Mouse (Mus musculus) erythroid progenitor cell, adult 5-6 weeks (primary cell): ENCODE measurements around the gene Ctdnep1. TPM values are rescaled to one million over a fixed set of nuclear protein-coding genes. Genes with fewer than 3 reads are reported as not detected.
A peak's percentile ranks its signal among the peaks of the same experiment; 100 is the strongest.

Experiments
- ATAC-seq: replicated peaks from 2 replicates; pipeline ENCODE4 v1.8.0; 2016; ENCODE audit warnings: moderate number of reproducible peaks, mild to moderate bottlenecking, moderate TSS enrichment, inconsistent platforms; ENCODE audit not compliant: poor library complexity, low FRiP score, severe bottlenecking
- total RNA-seq, 2 experiments: library from RNA; stranded (forward) in 1 of 2; stranded (reverse) in 1 of 2; fragments of 150-400 nt in 1 of 2; fragments of 186-747, 209-891 nt in 1 of 2; gene quantifications; 2 replicates each; pipeline versions ENCODE4 v1.2.3 to v1.2.4; 2015 to 2017; ENCODE audit warnings: low replicate concordance in 2 of 2

The Ctdnep1 gene
- total RNA-seq, 2 experiments from 2014 or later = 20.9 to 83.4 TPM

- peak; percentile 70 for ATAC-seq
Measured at GRCm38 (mm10) chr11:69979827-69980195, 1.1 kb upstream of the Ctdnep1 start.

DNA sequence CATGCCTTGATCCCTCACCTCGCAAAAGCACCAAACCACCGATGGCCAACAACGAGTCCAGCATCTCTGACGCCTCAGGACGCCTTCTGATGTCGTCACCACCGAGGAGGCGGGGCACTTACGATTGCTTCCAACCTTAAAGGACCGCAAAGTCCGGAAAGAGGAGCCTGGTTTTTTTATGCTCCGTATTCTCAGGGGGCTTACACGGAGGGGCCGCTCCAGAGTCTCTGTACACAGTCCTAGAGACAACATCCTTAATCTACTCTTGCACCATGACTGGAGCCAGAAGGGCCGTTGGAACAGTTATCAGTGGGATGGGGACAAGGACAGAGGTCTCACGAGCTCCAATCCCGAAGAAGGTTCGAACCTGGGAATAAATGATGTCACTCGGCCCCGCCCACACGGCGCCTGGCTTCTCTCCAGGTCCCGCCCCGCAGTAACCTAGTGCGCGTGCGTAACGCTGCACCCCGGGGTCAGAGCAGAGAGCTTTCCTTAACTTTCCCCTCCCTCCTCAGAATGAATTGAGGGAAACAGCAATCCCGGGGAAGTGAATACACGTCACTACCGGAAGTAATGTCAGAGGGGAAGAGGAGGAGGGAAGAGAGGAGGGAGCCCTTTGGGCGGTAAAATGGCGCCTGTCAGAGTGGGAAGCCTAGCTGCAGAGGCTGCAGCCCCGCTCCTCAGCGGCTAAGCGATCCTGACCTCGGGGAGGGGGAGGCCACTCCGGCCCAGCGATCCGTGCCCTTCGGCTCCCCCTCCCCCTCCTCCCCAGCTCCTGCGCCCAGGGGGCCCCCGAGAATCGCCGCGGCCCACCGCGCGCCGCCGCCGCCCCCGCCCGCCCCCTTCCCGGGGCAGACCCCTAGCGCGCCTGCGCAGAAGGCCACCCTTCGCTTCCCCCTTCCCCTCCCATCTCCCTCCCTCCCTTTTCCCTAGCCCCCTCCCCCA lies 488 bp upstream of the Ctdnep1 start:
- ATAC-seq = peak; percentile 86

GRCm38 (mm10) chr11:69982225-69982624 lies 1.3 kb downstream of the Ctdnep1 start, which contains the start of gene Elp5:
Elp5 (minus strand) TSS chr11:69982517.
- ATAC-seq = no peak

GRCm38 (mm10) chr11:69982877-69983276 lies 1.9 kb downstream of the Ctdnep1 start:
- 0 out of 2 replicates have a peak, but pooled peaks have one; percentile 9 for ATAC-seq

DNA sequence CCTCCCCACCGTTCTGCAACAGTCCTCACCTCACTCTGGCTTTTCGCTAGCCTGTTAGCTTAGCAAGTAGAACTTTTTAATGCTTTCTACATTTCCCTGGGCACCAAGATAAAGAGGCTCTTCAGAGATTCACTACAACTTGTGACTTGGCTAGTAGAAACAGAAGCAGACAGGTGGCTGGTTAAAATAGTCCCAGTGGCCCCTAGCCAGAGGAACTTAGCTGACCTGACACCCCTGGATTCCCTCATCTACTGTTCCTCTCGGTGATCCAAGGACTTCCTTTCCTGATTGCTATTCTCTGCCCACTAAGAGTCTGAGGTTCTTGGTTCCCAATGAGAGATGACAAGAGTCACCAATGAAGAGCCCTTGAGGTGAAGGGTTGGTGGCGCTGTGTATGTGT lies 2.4 kb downstream of the Ctdnep1 start:
- ATAC-seq = no peak

DNA sequence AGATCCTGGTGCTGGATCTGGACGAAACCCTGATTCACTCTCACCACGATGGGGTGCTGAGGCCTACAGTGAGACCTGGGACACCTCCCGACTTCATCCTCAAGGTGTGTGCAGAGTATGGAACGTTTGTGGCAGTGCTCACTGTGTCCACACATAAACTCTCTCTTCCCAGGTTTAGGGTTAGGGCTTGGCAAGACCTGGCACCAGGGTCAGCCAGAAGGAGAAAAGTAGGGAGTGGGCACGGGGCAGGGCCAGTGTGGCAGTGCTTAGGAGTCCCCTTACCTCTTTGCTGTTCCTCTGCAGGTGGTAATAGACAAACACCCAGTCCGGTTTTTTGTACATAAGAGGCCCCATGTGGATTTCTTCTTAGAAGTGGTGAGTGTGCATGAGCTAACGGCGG lies 3.5 kb downstream of the Ctdnep1 start:
- no peak for ATAC-seq

- ATAC-seq = no peak
Measured at GRCm38 (mm10) chr11:69989949-69990348, 9.0 kb downstream of the Ctdnep1 start.

DNA sequence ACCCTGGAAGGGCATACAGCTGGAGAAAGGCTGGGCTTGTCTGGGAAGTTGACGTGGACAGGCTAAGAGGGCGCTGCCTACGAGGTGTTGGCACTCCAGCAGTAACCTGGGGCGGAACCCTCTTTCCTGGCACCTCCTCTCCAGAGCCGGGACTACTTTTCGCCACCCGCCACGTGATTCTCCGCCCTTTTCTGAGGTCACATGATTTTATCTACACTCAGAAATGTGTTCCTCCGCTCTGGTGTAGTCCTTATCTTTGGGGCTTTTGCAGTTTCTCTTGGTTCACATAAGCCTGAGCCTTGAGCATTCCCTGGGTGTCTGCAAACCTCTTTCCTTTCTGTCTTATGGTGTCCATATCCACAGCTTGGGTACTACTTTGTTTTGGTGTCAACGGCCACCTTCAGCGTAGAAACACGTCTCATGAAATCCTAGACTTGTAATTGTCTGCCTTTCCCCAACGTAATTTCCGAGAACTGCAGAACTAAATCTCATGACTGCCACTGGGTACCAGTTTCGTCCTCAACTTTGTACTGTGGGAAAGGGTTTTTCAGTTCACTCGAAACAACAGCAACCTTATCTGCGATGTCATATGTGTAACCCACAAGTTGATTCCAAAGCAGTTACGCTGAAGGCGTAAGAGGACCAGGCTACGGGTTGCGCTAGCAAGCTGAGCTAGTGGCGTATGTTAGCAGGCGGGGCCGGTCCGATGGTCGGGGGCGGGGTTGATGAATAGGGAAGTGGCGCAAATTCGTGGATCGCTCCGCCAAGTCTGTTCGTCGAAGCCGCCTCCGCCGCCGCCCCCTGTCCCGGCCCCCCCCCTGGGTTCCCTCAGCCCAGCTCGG lies 10.1 kb downstream of the Ctdnep1 start, which contains the start of gene Gabarap:
Gene Gabarap (plus strand): TSS at position 294 of the 842 bp plus-strand sequence.
- peak; percentile 75 for ATAC-seq

- ATAC-seq = no peak
Measured at GRCm38 (mm10) chr11:69991711-69992110, 10.8 kb downstream of the Ctdnep1 start.

GRCm38 (mm10) chr11:69992396-69992795 lies 11.4 kb downstream of the Ctdnep1 start:
- no peak for ATAC-seq

DNA sequence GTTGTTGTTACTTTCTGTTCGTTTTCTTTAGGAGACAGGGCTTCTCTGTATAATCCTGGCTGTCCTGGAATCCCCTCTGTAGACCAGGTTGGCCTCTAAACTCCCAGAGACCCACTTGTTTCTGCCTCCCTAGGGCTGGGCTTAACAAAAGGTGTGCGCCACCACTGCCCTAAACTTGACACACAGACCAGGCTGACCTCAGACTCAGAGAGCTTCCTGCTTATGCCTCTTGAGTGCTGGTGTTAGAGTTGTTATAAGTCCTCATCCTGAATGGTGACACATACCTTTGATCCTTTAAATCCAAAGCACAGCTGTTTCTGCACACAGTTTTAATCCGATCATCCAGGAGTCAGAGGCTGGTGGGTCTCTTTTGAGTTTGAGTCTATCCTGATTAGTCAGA lies 12.0 kb downstream of the Ctdnep1 start:
- ATAC-seq = no peak

DNA sequence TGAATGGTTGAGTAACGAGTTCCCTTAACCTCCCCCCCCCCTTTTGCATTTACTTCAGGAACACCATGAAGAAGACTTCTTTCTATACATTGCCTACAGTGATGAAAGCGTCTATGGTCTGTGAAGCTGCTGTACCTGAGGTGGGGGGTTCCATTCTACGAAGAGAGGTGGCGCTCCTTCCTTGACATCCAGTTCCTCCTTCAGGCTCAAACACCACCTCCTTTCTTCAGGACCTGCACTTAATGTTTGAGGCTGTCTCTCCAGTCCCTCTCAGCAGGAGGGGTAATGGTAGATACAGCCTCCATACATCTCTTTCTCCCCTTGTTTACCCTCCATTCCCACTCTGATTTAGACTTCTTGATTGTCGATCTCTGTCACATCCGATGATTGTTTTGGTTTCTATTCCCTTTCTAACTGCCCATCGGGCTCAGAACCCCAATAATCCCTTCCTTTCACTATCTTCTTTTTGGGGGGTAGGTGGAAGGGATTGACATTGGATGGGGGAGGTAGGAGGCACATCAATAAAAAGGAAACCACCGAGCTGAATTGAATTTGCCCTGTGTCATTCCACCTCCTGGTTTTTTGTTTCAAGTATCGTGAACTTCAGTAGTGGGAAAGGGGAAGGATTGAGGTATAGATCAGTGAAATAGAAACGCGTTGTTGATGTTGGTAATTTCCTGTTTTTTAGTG lies 13.6 kb downstream of the Ctdnep1 start:
- ATAC-seq = no peak

GRCm38 (mm10) chr11:69995391-69995960 lies 14.5 kb downstream of the Ctdnep1 start, which contains the start of gene Phf23:
Phf23 (plus strand) TSS chr11:69995777.
- peak; percentile 69 for ATAC-seq

- no peak for ATAC-seq
Measured at GRCm38 (mm10) chr11:69996161-69997061, 15.5 kb downstream of the Ctdnep1 start.

GRCm38 (mm10) chr11:69997070-69997509 lies 16.1 kb downstream of the Ctdnep1 start:
- peak; percentile 52 for ATAC-seq

- no peak for ATAC-seq
Measured at GRCm38 (mm10) chr11:69998567-69999491, 17.9 kb downstream of the Ctdnep1 start.

- ATAC-seq = no peak
Measured at GRCm38 (mm10) chr11:69999666-70000065, 18.7 kb downstream of the Ctdnep1 start.
